In the genomic region with DNA sequence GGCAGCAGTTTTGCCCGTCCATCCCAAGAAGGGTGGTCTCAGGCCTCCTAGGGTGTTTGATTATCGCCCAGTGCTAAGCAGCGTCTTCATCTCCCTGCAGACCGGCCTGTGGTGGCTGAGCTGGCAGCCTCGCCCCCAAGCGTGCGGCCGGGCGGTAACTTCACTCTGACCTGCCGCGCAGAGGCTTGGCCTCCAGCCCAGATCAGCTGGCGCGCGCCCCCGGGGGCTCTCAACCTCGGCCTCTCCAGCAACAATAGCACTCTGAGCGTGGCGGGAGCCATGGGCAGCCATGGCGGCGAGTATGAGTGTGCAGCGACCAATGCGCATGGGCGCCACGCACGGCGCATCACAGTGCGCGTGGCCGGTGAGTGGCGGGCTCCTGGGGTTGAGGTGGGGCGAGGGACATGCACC, we compare ENCODE assay signal across 8 mouse cellular contexts. TPM values are rescaled to one million over a fixed set of nuclear protein-coding genes. Genes with fewer than 3 reads are reported as not detected.
DNase-seq lines count a peak whose midpoint lies in the region; ATAC-seq and TF ChIP-seq lines count a peak whose summit lies in the region.

No protein-coding gene starts in this region.

- H3K4me2 ChIP-seq in intestine, embryonic 15.5 days (replicated peaks): peak overlapping the region; percentile 84
- H3K4me2 ChIP-seq in liver, embryonic 14.5 days (ENCODE audit: low read depth): peak overlapping the region; percentile 43
- peak overlapping the region; percentile 62 for H3K4me2 ChIP-seq in stomach, embryonic 15.5 days

- no peaks in the 10 kb centered on the region for H3K9me3 ChIP-seq in intestine, embryonic 15.5 days
- no peaks in the 10 kb centered on the region for H3K9me3 ChIP-seq in liver, embryonic 14.5 days (ENCODE audit: control insufficient read depth, low read length)
- no peaks in the 10 kb centered on the region for H3K9me3 ChIP-seq in stomach, embryonic 15.5 days

- H3K27ac ChIP-seq in intestine, embryonic 15.5 days: no peak overlapping the region
- H3K27ac ChIP-seq in liver, embryonic 14.5 days: no peak overlapping the region
- H3K27ac ChIP-seq in stomach, embryonic 15.5 days: no peak overlapping the region

- DNase-seq in adrenal gland, postnatal 14 days: peak; percentile 59
- DNase-seq in adrenal gland, adult 8-10 months: no peak
- DNase-seq in ovary, postnatal 36 days (ENCODE audit: low spot score): peak; percentile 59
- no peak for DNase-seq in ovary, postnatal 10 days (ENCODE audit: low spot score)
- no peak for DNase-seq in liver, embryonic 14.5 days (ENCODE audit: low read depth in 3 of 3, low spot score in 3 of 3)
- no peak for DNase-seq in spleen, postnatal 4 days (ENCODE audit: low spot score in 2 of 2)

- peaks cover 40% of the 10 kb centered on the region for H3K4me1 ChIP-seq in intestine, embryonic 15.5 days (replicated peaks)
- peaks cover 18 to 21% of the 10 kb centered on the region in 2 experiments for H3K4me1 ChIP-seq in liver, embryonic 14.5 days (replicated peaks; ENCODE audit: control insufficient read depth in 2 of 2, insufficient read depth in 2 of 2, low read length in 1 of 2)
- peaks cover 30% of the 10 kb centered on the region for H3K4me1 ChIP-seq in stomach, embryonic 15.5 days

- TF ChIP-seq CTCF in liver, embryonic 14.5 days (IDR thresholded peaks at IDR 0.05; ENCODE audit: low read depth): no peak

- 2% methylated on average over 31 of the region's 31 CpGs for WGBS in intestine, embryonic 15.5 days
- WGBS in liver, embryonic 14.5 days (ENCODE audit: insufficient replicate concordance): 6% methylated on average over 31 of the region's 31 CpGs
- 3% methylated on average over 31 of the region's 31 CpGs for WGBS in stomach, embryonic 15.5 days

- H3K36me3 ChIP-seq in intestine, embryonic 15.5 days: no peaks in the 10 kb centered on the region
- no peaks in the 10 kb centered on the region for H3K36me3 ChIP-seq in liver, embryonic 14.5 days (replicated peaks; ENCODE audit: control insufficient read depth, insufficient read depth, low read depth)
- no peaks in the 10 kb centered on the region for H3K36me3 ChIP-seq in stomach, embryonic 15.5 days

- no peak for TF ChIP-seq EP300 in liver, embryonic 14.5 days (IDR thresholded peaks at IDR 0.05; ENCODE audit: low read depth)

- ATAC-seq in intestine, embryonic 15.5 days: no peak
- ATAC-seq in liver, embryonic 14.5 days (ENCODE audit: insufficient read depth): no peak
- ATAC-seq in stomach, embryonic 15.5 days (ENCODE audit: insufficient read depth, low FRiP score, low read depth): no peak

- peaks cover 65% of the 10 kb centered on the region for H3K27me3 ChIP-seq in intestine, embryonic 15.5 days (replicated peaks)
- peaks cover 63% of the 10 kb centered on the region for H3K27me3 ChIP-seq in liver, embryonic 14.5 days (ENCODE audit: control insufficient read depth, insufficient read depth, low read length)
- peaks cover 76% of the 10 kb centered on the region for H3K27me3 ChIP-seq in stomach, embryonic 15.5 days (replicated peaks)

- H3K9ac ChIP-seq in intestine, embryonic 15.5 days: peak overlapping the region; percentile 41; the same call in 1 of the 2 replicates
- H3K9ac ChIP-seq in liver, embryonic 14.5 days (replicated peaks): no peak overlapping the region
- H3K9ac ChIP-seq in stomach, embryonic 15.5 days: no peak overlapping the region

- H3K4me3 ChIP-seq in intestine, embryonic 15.5 days (replicated peaks): peak overlapping the region; percentile 36
- peak overlapping the region in 1 of 2 experiments; percentile 27; a peak in 1 of 4 replicates for H3K4me3 ChIP-seq in liver, embryonic 14.5 days (ENCODE audit: insufficient read depth in 1 of 2, low read depth in 2 of 2, low read length in 2 of 2)
- peak overlapping the region; percentile 32 for H3K4me3 ChIP-seq in stomach, embryonic 15.5 days (replicated peaks)

RNA-seq across cellular contexts. Expression of a gene that starts 5.6 kb away (rescaled TPM):
- total RNA-seq in adrenal gland, postnatal 14 days (2021): 0.74 and 0.90 TPM in 2 replicates
- total RNA-seq in adrenal gland, adult 8-10 months (2022): under 1 TPM; 0.23 to 0.94 (median 0.50) TPM
- polyA plus RNA-seq in intestine, embryonic 15.5 days (2015; fragmentation: Nextera tagmentation; extraction: Ambion mirVana): 0.06 and 0.16 TPM in 2 replicates
- 0.70 and 0.87 TPM in 2 replicates for polyA plus RNA-seq in liver, embryonic 14.5 days (2012; rRNA removed)
- 0.20 and 0.28 TPM in 2 replicates for polyA plus RNA-seq in liver, embryonic 14.5 days (2014; fragmentation: Nextera tagmentation; extraction: Ambion mirVana)
- polyA plus RNA-seq in stomach, embryonic 15.5 days (2015; fragmentation: Nextera tagmentation; extraction: Ambion mirVana): 0.05 and 0.21 TPM in 2 replicates

RNA-seq across cellular contexts. Expression of a gene that starts 8.3 kb away (rescaled TPM):
- 1.2 and 4.1 TPM in 2 replicates for total RNA-seq in adrenal gland, postnatal 14 days (2021)
- 1 to 10 TPM; 1.6 to 7.8 (median 5.4) TPM for total RNA-seq in adrenal gland, adult 8-10 months (2022)
- polyA plus RNA-seq in intestine, embryonic 15.5 days (2015; fragmentation: Nextera tagmentation; extraction: Ambion mirVana): 2.9 and 3.0 TPM in 2 replicates
- 61.8 and 64.1 TPM in 2 replicates for polyA plus RNA-seq in liver, embryonic 14.5 days (2012; rRNA removed)
- 204 and 223 TPM in 2 replicates for polyA plus RNA-seq in liver, embryonic 14.5 days (2014; fragmentation: Nextera tagmentation; extraction: Ambion mirVana)
- polyA plus RNA-seq in stomach, embryonic 15.5 days (2015; fragmentation: Nextera tagmentation; extraction: Ambion mirVana): 6.6 and 16.2 TPM in 2 replicates

RNA-seq across cellular contexts. Expression of a gene that starts 21.7 kb away (rescaled TPM):
- total RNA-seq in adrenal gland, postnatal 14 days (2021): 12.7 and 13.8 TPM in 2 replicates
- total RNA-seq in adrenal gland, adult 8-10 months (2022): 10 to 100 TPM; 14.9 to 33.1 (median 22.2) TPM
- 12.6 and 12.8 TPM in 2 replicates for polyA plus RNA-seq in intestine, embryonic 15.5 days (2015; fragmentation: Nextera tagmentation; extraction: Ambion mirVana)
- 5.4 and 6.9 TPM in 2 replicates for polyA plus RNA-seq in liver, embryonic 14.5 days (2012; rRNA removed)
- polyA plus RNA-seq in liver, embryonic 14.5 days (2014; fragmentation: Nextera tagmentation; extraction: Ambion mirVana): 7.9 and 9.1 TPM in 2 replicates
- polyA plus RNA-seq in stomach, embryonic 15.5 days (2015; fragmentation: Nextera tagmentation; extraction: Ambion mirVana): 10.9 and 11.3 TPM in 2 replicates

RNA-seq across cellular contexts. Expression of a gene that starts 29.4 kb away (rescaled TPM):
- total RNA-seq in adrenal gland, postnatal 14 days (2021): not detected in 2 replicates
- total RNA-seq in adrenal gland, adult 8-10 months (2022): under 1 TPM in 1 of 4 experiments, not detected in 3; 0.70 TPM
- 1.0 and 1.1 TPM in 2 replicates for polyA plus RNA-seq in intestine, embryonic 15.5 days (2015; fragmentation: Nextera tagmentation; extraction: Ambion mirVana)
- polyA plus RNA-seq in liver, embryonic 14.5 days (2012; rRNA removed): 0.21 and 0.49 TPM in 2 replicates
- polyA plus RNA-seq in liver, embryonic 14.5 days (2014; fragmentation: Nextera tagmentation; extraction: Ambion mirVana): 0.57 TPM in 1 of 2 replicates, not detected in the other
- 0.73 TPM in 1 of 2 replicates, not detected in the other for polyA plus RNA-seq in stomach, embryonic 15.5 days (2015; fragmentation: Nextera tagmentation; extraction: Ambion mirVana)

RNA-seq across cellular contexts. Expression of a gene that starts 34.9 kb away (rescaled TPM):
- 135 and 144 TPM in 2 replicates for total RNA-seq in adrenal gland, postnatal 14 days (2021)
- total RNA-seq in adrenal gland, adult 8-10 months (2022): 100 to 1,000 TPM; 124 to 131 (median 129) TPM
- 145 and 159 TPM in 2 replicates for polyA plus RNA-seq in intestine, embryonic 15.5 days (2015; fragmentation: Nextera tagmentation; extraction: Ambion mirVana)
- 36.5 and 36.7 TPM in 2 replicates for polyA plus RNA-seq in liver, embryonic 14.5 days (2012; rRNA removed)
- polyA plus RNA-seq in liver, embryonic 14.5 days (2014; fragmentation: Nextera tagmentation; extraction: Ambion mirVana): 61.3 and 67.7 TPM in 2 replicates
- polyA plus RNA-seq in stomach, embryonic 15.5 days (2015; fragmentation: Nextera tagmentation; extraction: Ambion mirVana): 129 and 133 TPM in 2 replicates

Comparison
In these comparisons a context has a peak if more than half of its experiments do, and no peak if none do; other contexts are left out.
1. DNase-seq: peak in adrenal gland, postnatal 14 days (single experiment) and ovary, postnatal 36 days (single experiment); none in adrenal gland, adult 8-10 months (single experiment), ovary, postnatal 10 days (single experiment), liver, embryonic 14.5 days (0 of 3) and spleen, postnatal 4 days (0 of 2).
2. Peak in every context shown above with its lines, with median percentiles within 50 percentile points of each other: H3K4me2 ChIP-seq.